In the genomic region with DNA sequence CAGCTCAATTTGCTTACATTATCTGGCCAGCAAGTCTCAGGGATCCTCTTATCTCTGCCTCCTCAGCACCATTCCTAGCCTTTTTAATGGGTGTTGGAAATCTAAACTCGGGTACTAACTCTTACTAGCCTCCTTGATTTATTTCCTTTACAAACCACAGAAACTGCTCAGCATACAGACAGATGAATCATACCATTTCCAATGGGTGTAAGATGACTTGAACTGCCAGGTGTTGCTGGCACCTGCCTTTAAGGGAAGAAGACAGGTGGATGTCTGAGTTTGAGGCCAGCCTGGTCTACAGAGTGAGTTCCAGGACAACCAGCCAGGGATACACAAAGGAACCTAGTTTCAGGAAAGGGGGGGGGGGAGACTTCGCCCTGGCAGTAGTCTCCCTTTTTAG, we compare ENCODE assay signal across 23 mouse cellular contexts. TPM values are rescaled to one million over a fixed set of nuclear protein-coding genes. Genes with fewer than 3 reads are reported as not detected.
"Had no signal": no experiment of that assay in that cellular context is flagged by ENCODE, and none has a peak within 500 bp of the region (broad histone marks: within the 10 kb centered on the region; RNA-seq: fewer than 3 reads in every experiment).

No protein-coding gene starts in this region.

- H3K27me3 ChIP-seq: limb, embryonic 13.5 days; midbrain, embryonic 12.5 days had no signal

- H3K27ac ChIP-seq: kidney, postnatal 0 days; layer of hippocampus, adult 2 months; limb, embryonic 10.5 days; limb, embryonic 13.5 days; macrophage; midbrain, embryonic 12.5 days; stomach, postnatal 0 days had no signal

- H3K9me3 ChIP-seq: limb, embryonic 10.5 days; limb, embryonic 13.5 days; midbrain, embryonic 12.5 days had no signal

- H3K9ac ChIP-seq: limb, embryonic 13.5 days; lung, embryonic 14.5 days; midbrain, embryonic 12.5 days had no signal

- H3K4me3 ChIP-seq: layer of hippocampus, adult 2 months; limb, embryonic 10.5 days; limb, embryonic 13.5 days; midbrain, embryonic 12.5 days had no signal

- DNase-seq: kidney, adult 2 months; kidney, postnatal 25 days; layer of hippocampus, adult 9-11 months; lung, embryonic 14.5 days; thymus, adult 2 months; thymus, postnatal 14 days; thymus, postnatal 4 days had no signal

- H3K4me2 ChIP-seq: limb, embryonic 13.5 days; lung, embryonic 14.5 days; midbrain, embryonic 12.5 days had no signal

- ATAC-seq: lung, postnatal 0 days; midbrain, embryonic 16.5 days had no signal

RNA-seq across cellular contexts. Expression of gene Gm34653, which starts 24.8 kb away (rescaled TPM):
- polyA plus RNA-seq: kidney, adult 2 months; kidney, embryonic 14.5 days; kidney, postnatal 0 days; large intestine, adult 2 months; limb, embryonic 10.5 days; liver, adult 2 months; lung, embryonic 14.5 days; lung, postnatal 0 days; macrophage; midbrain, embryonic 16.5 days; neural tube, embryonic 11.5 days; neural tube, embryonic 14.5 days; small intestine, adult 2 months; stomach, embryonic 14.5 days; stomach, postnatal 0 days; thymus, adult 2 months had no signal
